ENCODE assay signal across 10 mouse cellular contexts in genomic region chr16:4788176-4788575, GRCm38 (mm10). TPM values are rescaled to one million over a fixed set of nuclear protein-coding genes. Genes with fewer than 3 reads are reported as not detected.
DNase-seq lines count a peak whose midpoint lies in the region; ATAC-seq and TF ChIP-seq lines count a peak whose summit lies in the region.
"Had no signal": no experiment of that assay in that cellular context is flagged by ENCODE, and none has a peak within 500 bp of the region (broad histone marks: within the 10 kb centered on the region; RNA-seq: fewer than 3 reads in every experiment).

No protein-coding gene starts in this region.

- no peak for TF ChIP-seq EP300 in liver, postnatal 0 days (IDR thresholded peaks at IDR 0.05; ENCODE audit: low read depth)

- no peaks in the 10 kb centered on the region for H3K9me3 ChIP-seq in heart, embryonic 13.5 days
- H3K9me3 ChIP-seq in liver, postnatal 0 days (ENCODE audit: low read length) = no peaks in the 10 kb centered on the region

- peaks cover 63% of the 10 kb centered on the region for H3K4me1 ChIP-seq in heart, embryonic 13.5 days
- peaks cover 7% of the 10 kb centered on the region for H3K4me1 ChIP-seq in testis, adult 2 months (ENCODE audit: control insufficient read depth, insufficient read depth, low read length)
- H3K4me1 ChIP-seq in liver, postnatal 0 days (ENCODE audit: insufficient read depth) = peaks cover 36% of the 10 kb centered on the region

- no peak for DNase-seq in heart, postnatal 14 days
- no peak for DNase-seq in testis, postnatal 14 days (ENCODE audit: low spot score)
- no peak for DNase-seq in liver, postnatal 0 days
- no peak for DNase-seq in left cerebral cortex, adult 18-20 months (ENCODE audit: low spot score in 2 of 2)
- DNase-seq in cerebellum, adult 8-10 months = no peak
- DNase-seq: cerebellum, postnatal 36 days; lung, adult 18-20 months had no signal

- ATAC-seq in heart, embryonic 13.5 days (ENCODE audit: extremely low read depth, insufficient number of reproducible peaks, low FRiP score, low TSS enrichment) = no peak
- ATAC-seq in liver, postnatal 0 days = 0 out of 2 replicates have a peak, but pooled peaks have one; percentile 12
- no peak for ATAC-seq in erythroblast, adult 5-6 weeks (replicated peaks; ENCODE audit: low FRiP score, poor library complexity, severe bottlenecking)

- 0 out of 2 replicates have a peak overlapping the region, but pooled peaks have one; percentile 1 for H3K27ac ChIP-seq in heart, embryonic 13.5 days (replicated peaks)
- H3K27ac ChIP-seq in testis, adult 2 months (ENCODE audit: control insufficient read depth, insufficient read depth, low read depth, low read length) = no peak overlapping the region
- peak overlapping the region; percentile 96 for H3K27ac ChIP-seq in liver, postnatal 0 days (ENCODE audit: low read depth)

- no peak for TF ChIP-seq POLR2A in testis, adult 2 months (IDR thresholded peaks at IDR 0.05; ENCODE audit: control insufficient read depth, low read depth, low read length)

- H3K27me3 ChIP-seq in heart, embryonic 13.5 days (replicated peaks) = no peaks in the 10 kb centered on the region
- H3K27me3 ChIP-seq in testis, adult 2 months (ENCODE audit: control insufficient read depth, insufficient read depth, low read length) = no peaks in the 10 kb centered on the region
- no peaks in the 10 kb centered on the region for H3K27me3 ChIP-seq in liver, postnatal 0 days (ENCODE audit: insufficient read depth, low read length)

- peaks cover 14% of the 10 kb centered on the region for H3K36me3 ChIP-seq in heart, embryonic 13.5 days
- H3K36me3 ChIP-seq in testis, adult 2 months (ENCODE audit: control insufficient read depth, insufficient read depth, low read length) = no peaks in the 10 kb centered on the region; the same call in 1 of the 2 replicates
- no peaks in the 10 kb centered on the region; the same call in 1 of the 2 replicates for H3K36me3 ChIP-seq in liver, postnatal 0 days (replicated peaks; ENCODE audit: insufficient read depth, low read length)

- intact Hi-C loops in heart, postnatal 14 days (cut with DNase I) = loop anchor here (5.0 kb wide), 2 partner anchors 101 to 124 kb away; no protein-coding TSS in a partner anchor

- H3K9ac ChIP-seq in heart, embryonic 13.5 days = peak overlapping the region; percentile 90
- peak overlapping the region; percentile 88 for H3K9ac ChIP-seq in liver, postnatal 0 days (replicated peaks)

- H3K4me3 ChIP-seq in heart, embryonic 13.5 days = peak overlapping the region; percentile 78
- peak overlapping the region; percentile 43; the same call in 1 of the 2 replicates for H3K4me3 ChIP-seq in testis, adult 2 months (ENCODE audit: control insufficient read depth, low read depth, low read length)
- H3K4me3 ChIP-seq in liver, postnatal 0 days (ENCODE audit: low read depth, low read length) = peak overlapping the region; percentile 87

- TF ChIP-seq CTCF in testis, adult 2 months (IDR thresholded peaks at IDR 0.05; ENCODE audit: control insufficient read depth, insufficient read depth, insufficient replicate concordance, low read depth, low read length) = no peak
- TF ChIP-seq CTCF in liver, postnatal 0 days (IDR thresholded peaks at IDR 0.05; ENCODE audit: low read depth) = no peak

- peak overlapping the region; percentile 79 for H3K4me2 ChIP-seq in heart, embryonic 13.5 days
- peak overlapping the region; percentile 92 for H3K4me2 ChIP-seq in liver, postnatal 0 days (ENCODE audit: low read depth, low read length)

RNA-seq across cellular contexts. Expression of gene Cdip1, which starts 1.9 kb away (rescaled TPM):
- polyA plus RNA-seq in heart, embryonic 13.5 days (2015; fragmentation: Nextera tagmentation; extraction: Ambion mirVana) = 120 and 128 TPM in 2 replicates
- total RNA-seq in heart, postnatal 14 days (2021) = 10 to 100 TPM; 78.8 to 81.3 TPM
- polyA plus RNA-seq in testis, adult 2 months (2012; rRNA removed) = 55.2 and 57.0 TPM in 2 replicates
- polyA plus RNA-seq in liver, postnatal 0 days (2015; fragmentation: Nextera tagmentation; extraction: Ambion mirVana) = 46.8 and 50.3 TPM in 2 replicates
- total RNA-seq in left cerebral cortex, adult 18-20 months (2021) = 100 to 1,000 TPM; 211 to 212 TPM
- 2.5 and 4.0 TPM in 2 replicates for total RNA-seq in erythroblast, adult 5-6 weeks (2015; ENCODE audit: low replicate concordance)
- total RNA-seq in erythroblast, adult 5-6 weeks (2017; ENCODE audit: low replicate concordance) = 2.1 and 3.2 TPM in 2 replicates

RNA-seq across cellular contexts. Expression of gene 4930562C15Rik, which starts 47.0 kb away (rescaled TPM):
- polyA plus RNA-seq in heart, embryonic 13.5 days (2015; fragmentation: Nextera tagmentation; extraction: Ambion mirVana) = 0.15 and 0.32 TPM in 2 replicates
- total RNA-seq in heart, postnatal 14 days (2021) = under 1 TPM in 1 of 2 experiments, not detected in 1; 0.14 TPM
- polyA plus RNA-seq in testis, adult 2 months (2012; rRNA removed) = 55.3 and 61.1 TPM in 2 replicates
- 0.09 TPM in 1 of 2 replicates, not detected in the other for polyA plus RNA-seq in liver, postnatal 0 days (2015; fragmentation: Nextera tagmentation; extraction: Ambion mirVana)
- not detected for total RNA-seq in left cerebral cortex, adult 18-20 months (2021)
- not detected in 2 replicates for total RNA-seq in erythroblast, adult 5-6 weeks (2015; ENCODE audit: low replicate concordance)
- 0.42 TPM in 1 of 2 replicates, not detected in the other for total RNA-seq in erythroblast, adult 5-6 weeks (2017; ENCODE audit: low replicate concordance)

Comparison
In these comparisons a context has a peak if more than half of its experiments do, and no peak if none do; other contexts are left out.
1. RNA of gene Cdip1, which starts 1.9 kb away (total RNA-seq): 211 to 212 TPM in left cerebral cortex, adult 18-20 months and 78.8 to 81.3 TPM in heart, postnatal 14 days; 2.1 to 4.0 TPM in erythroblast, adult 5-6 weeks; every median in the first group is over 10 times any median in the second.
2. Peak in every context shown above with its lines, with median percentiles within 50 percentile points of each other: H3K4me3 ChIP-seq.